Mouse (Mus musculus) midbrain, embryonic 11.5 days (tissue): ENCODE data around the gene Jam3. TPM values are rescaled to one million over a fixed set of nuclear protein-coding genes. Genes with fewer than 3 reads are reported as not detected.
"Not testable (repeated sequence)": the region's sequence is repeated elsewhere in the genome, so short reads cannot be mapped to it uniquely, and the experiment has no call there.

ENCODE experiments used
- ATAC-seq: fragments of 200-750 bp; cut with Nextera tagmentation; 2 replicates; pipeline ENCODE4 v1.8.0; 2017; ENCODE audit warnings: moderate TSS enrichment, moderate library complexity; ENCODE audit not compliant: low FRiP score
- DNase-seq: peaks from one replicate; pipeline ENCODE4 v3.0.0; 2015; ENCODE audit warnings: low spot score; ENCODE audit errors: missing footprints
- H3K27ac ChIP-seq: fragments of 300-500 bp; sonication (generic); 2 replicates; pipeline ENCODE4 v1.5.1; 2014; ENCODE audit warnings: low read depth, low read length
- H3K27me3 ChIP-seq: fragments of 300-500 bp; sonication (generic); 2 replicates; pipeline ENCODE4 v1.6.1; 2014; ENCODE audit warnings: mild to moderate bottlenecking, low read length, moderate library complexity, mixed read lengths; ENCODE audit not compliant: control insufficient read depth, insufficient read depth
- H3K36me3 ChIP-seq: fragments of 300-500 bp; sonication (generic); 2 replicates; pipeline ENCODE4 v1.6.1; 2014; ENCODE audit warnings: mild to moderate bottlenecking, low read length, moderate library complexity, mixed read lengths; ENCODE audit not compliant: control insufficient read depth, insufficient read depth
- H3K4me1 ChIP-seq: fragments of 300-500 bp; sonication (generic); 2 replicates; pipeline ENCODE4 v1.6.1; 2014; ENCODE audit warnings: low read length; ENCODE audit not compliant: control insufficient read depth, insufficient read depth
- H3K4me2 ChIP-seq: fragments of 300-500 bp; sonication (generic); 2 replicates; pipeline ENCODE4 v1.6.1; 2014; ENCODE audit warnings: mild to moderate bottlenecking, moderate library complexity
- H3K4me3 ChIP-seq: fragments of 300-500 bp; sonication (generic); 2 replicates; pipeline ENCODE4 v1.5.1; 2014; ENCODE audit warnings: low read depth, low read length
- H3K9ac ChIP-seq: fragments of 300-500 bp; sonication (generic); 2 replicates; pipeline ENCODE4 v1.6.1; 2014; ENCODE audit warnings: low read length
- H3K9me3 ChIP-seq: fragments of 300-500 bp; sonication (generic); 2 replicates; pipeline ENCODE4 v1.6.1; 2016; ENCODE audit warnings: low read length; ENCODE audit not compliant: control insufficient read depth
- WGBS: fragments of 180-500 bp; shearing (Covaris S2); extraction: QIAGEN DNeasy Blood & Tissue Kit; methylation state at CpG from one replicate; pipeline ENCODE4 v1.1.7; 2014; 5-methylcytosine and 5-hydroxymethylcytosine counted together
- polyA plus RNA-seq: library from polyadenylated mRNA; unstranded; fragments of >200 nt; fragmentation: Nextera tagmentation; extraction: Ambion mirVana; gene quantifications from 2 replicates; pipeline ENCODE4 v1.2.1, GENCODE M21; 2014

Jam3 gene
- polyA plus RNA-seq, 1 experiment from 2014 or later: 171 TPM

DNA sequence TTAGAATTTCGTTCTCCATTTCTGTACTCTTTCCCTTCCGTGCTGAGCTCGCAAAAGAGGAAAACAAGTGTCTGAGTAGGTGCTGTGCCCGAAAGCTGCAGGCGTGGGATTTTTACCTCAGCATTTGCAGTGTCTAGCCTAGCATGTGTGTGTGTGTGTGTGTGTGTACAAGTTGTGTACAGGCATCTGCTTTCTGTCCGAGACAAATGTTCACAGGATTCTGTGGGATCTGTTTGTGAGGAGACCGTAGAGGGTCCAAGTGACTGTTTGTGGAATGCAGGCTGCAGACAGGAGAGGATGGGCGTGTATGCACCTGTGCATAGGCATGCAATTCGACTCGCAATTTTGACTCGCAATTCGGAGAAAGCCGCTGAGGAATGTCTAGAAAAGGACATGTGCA, 20.0 kb upstream of the Jam3 start:
- DNase-seq (no peak), ATAC-seq (no peak)
- no peaks in the 10 kb centered on the region for H3K9me3 ChIP-seq
- H3K9ac ChIP-seq: no peak overlapping the region
- no peaks in the 10 kb centered on the region for H3K36me3 ChIP-seq
- WGBS: 87% methylated on average over 13 of the region's 13 CpGs
- H3K27me3 ChIP-seq: no peaks in the 10 kb centered on the region
- no peak overlapping the region for H3K4me3 ChIP-seq
- no peak overlapping the region for H3K4me2 ChIP-seq
- H3K27ac ChIP-seq: no peak overlapping the region; the same call in 1 of the 2 replicates
- peaks cover 8% of the 10 kb centered on the region; the same call in 1 of the 2 replicates for H3K4me1 ChIP-seq

DNA sequence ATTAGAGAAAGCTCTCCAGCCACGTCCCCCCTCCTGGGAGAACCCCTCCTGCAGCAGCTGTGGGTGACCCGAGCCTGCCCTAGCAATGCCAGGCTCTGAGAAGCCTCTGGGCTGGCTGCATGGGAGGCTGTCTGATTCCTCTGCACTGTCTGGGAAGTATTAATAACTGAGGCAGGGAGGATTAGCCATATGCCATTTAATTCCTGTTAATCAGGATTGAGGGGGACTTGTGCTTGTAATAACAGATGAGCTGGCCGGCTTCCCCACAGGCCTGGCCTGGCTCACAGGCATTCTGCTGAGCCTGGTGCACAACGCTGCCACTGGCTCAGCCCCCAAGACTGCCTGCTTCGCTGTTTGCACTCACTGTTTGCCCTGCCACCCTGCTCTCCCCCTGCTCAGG, 18.9 kb upstream of the Jam3 start:
- Histone ChIP-seq H3K27me3 (no peaks in the 10 kb centered on the region), H3K4me2 (no peak overlapping the region), H3K9me3 (no peaks in the 10 kb centered on the region), H3K4me1 (peaks cover 8% of the 10 kb centered on the region; the same call in 1 of the 2 replicates), H3K4me3 (no peak overlapping the region), H3K27ac (peak overlapping the region; percentile 35; the same call in 1 of the 2 replicates), H3K36me3 (no peaks in the 10 kb centered on the region), H3K9ac (0 out of 2 replicates have a peak overlapping the region, but pooled peaks have one; percentile 20)
- 11% methylated on average over 5 of the region's 5 CpGs for WGBS
- peak; percentile 92 for ATAC-seq
- peak; percentile 90 for DNase-seq

DNA sequence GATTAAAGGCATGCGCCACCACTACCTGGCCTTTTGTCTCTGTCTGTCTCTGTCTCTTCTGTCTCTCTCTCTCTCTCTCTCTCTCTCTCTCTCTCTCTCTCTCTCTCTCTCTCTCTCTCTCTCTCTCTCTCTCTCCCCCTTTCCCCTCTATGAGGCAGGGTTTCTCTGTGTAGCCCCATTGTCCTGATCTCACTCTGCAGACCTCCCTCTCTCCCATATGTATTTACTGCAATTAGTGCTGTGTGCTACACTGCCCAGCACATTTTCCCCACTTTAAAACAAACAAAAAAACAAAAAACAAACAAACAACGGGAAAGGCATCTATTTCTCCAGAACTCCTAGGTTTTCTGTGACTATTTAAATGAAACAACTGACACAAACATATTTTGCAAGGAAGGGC, 18.4 kb upstream of the Jam3 start:
- no peak overlapping the region for H3K9ac ChIP-seq
- H3K36me3 ChIP-seq: no peaks in the 10 kb centered on the region
- 41% methylated on average over 2 of the region's 2 CpGs for WGBS
- no peaks in the 10 kb centered on the region for H3K27me3 ChIP-seq
- H3K9me3 ChIP-seq: no peaks in the 10 kb centered on the region
- H3K4me2 ChIP-seq: no peak overlapping the region
- ATAC-seq: peak; percentile 62
- H3K4me3 ChIP-seq: no peak overlapping the region
- peaks cover 8% of the 10 kb centered on the region; the same call in 1 of the 2 replicates for H3K4me1 ChIP-seq
- DNase-seq: no peak
- H3K27ac ChIP-seq: no peak overlapping the region; the same call in 1 of the 2 replicates

DNA sequence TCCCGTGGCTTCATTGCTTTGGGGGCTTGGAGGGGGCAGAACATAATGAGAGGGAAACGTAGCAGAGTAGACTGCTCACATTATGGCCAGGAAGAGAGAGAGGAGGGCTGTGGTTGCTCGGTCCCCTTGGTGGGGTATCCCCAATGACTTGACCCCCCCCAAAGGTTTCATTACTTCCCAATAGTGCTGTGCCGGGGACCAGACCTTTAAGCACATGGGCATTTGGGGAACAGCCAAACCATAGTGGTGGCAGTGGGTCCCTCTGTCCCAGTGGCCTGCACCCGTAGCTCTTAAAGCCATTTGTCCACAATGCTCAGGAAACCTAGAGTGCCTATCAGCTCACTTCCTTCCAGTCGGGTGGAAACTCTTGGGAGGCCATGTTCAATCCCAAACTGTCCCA, 17.6 kb upstream of the Jam3 start:
- no peak overlapping the region for H3K9ac ChIP-seq
- no peak overlapping the region for H3K27ac ChIP-seq
- no peak overlapping the region for H3K4me2 ChIP-seq
- no peaks in the 10 kb centered on the region for H3K36me3 ChIP-seq
- ATAC-seq (no peak), DNase-seq (no peak)
- WGBS: 89% methylated on average over 6 of the region's 6 CpGs
- peaks cover 8% of the 10 kb centered on the region; the same call in 1 of the 2 replicates for H3K4me1 ChIP-seq
- H3K4me3 ChIP-seq: no peak overlapping the region
- no peaks in the 10 kb centered on the region for H3K27me3 ChIP-seq
- H3K9me3 ChIP-seq: no peaks in the 10 kb centered on the region

DNA sequence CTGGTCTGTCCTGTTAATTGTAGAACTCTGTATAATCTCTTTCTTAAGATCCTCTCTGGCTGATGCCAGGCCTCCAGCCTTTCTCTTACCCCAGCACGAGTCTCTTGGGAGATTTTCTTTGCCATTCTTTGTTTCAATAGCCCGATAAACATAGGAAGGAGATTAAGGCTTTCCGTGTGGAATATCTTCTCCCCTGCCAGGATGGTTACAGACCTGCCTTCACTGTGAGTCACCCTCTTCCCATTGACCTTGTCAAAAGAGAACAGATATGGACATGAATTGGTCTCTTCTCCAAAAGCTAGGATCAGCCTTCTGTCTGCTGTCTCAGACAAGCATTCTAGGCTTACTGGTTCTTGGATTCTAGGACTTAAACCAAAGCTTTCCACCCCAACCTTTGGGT, 15.5 kb upstream of the Jam3 start:
- no peaks in the 10 kb centered on the region for H3K27me3 ChIP-seq
- H3K4me3 ChIP-seq: no peak overlapping the region
- no peak overlapping the region for H3K27ac ChIP-seq
- ATAC-seq: no peak
- no peaks in the 10 kb centered on the region for H3K9me3 ChIP-seq
- H3K4me2 ChIP-seq: no peak overlapping the region
- H3K36me3 ChIP-seq: no peaks in the 10 kb centered on the region
- DNase-seq: no peak
- no peak overlapping the region for H3K9ac ChIP-seq
- H3K4me1 ChIP-seq: peaks cover 6% of the 10 kb centered on the region; the same call in 1 of the 2 replicates
- 55% methylated on average over 3 of the region's 3 CpGs for WGBS

DNA sequence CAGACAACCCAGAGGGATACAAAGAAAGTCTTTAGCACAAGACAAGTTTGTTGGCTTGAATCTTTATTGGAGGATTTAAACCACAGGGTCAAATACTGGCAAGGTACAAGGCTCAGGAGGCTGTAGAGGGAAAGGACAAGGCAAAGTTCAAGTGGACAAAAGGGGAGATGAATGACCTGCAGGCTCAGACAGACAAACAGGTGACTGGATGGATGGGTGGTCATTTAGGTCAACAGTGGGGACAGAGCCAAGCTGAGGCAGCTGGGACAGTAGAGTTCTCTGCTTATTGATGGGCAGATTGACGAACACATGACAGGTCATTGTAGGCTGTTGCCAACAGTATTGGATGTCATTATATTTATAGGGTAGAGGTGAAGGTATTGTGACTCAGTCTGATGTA, 11.8 kb upstream of the Jam3 start:
- Histone ChIP-seq H3K9ac (no peak overlapping the region), H3K9me3 (no peaks in the 10 kb centered on the region), H3K27me3 (no peaks in the 10 kb centered on the region), H3K4me1 (peaks cover 3% of the 10 kb centered on the region; the same call in 1 of the 2 replicates), H3K4me3 (no peak overlapping the region), H3K4me2 (no peak overlapping the region), H3K36me3 (no peaks in the 10 kb centered on the region), H3K27ac (no peak overlapping the region)
- ATAC-seq (no peak), DNase-seq (no peak)
- WGBS: 90% methylated on average over 1 of the region's 1 CpGs

DNA sequence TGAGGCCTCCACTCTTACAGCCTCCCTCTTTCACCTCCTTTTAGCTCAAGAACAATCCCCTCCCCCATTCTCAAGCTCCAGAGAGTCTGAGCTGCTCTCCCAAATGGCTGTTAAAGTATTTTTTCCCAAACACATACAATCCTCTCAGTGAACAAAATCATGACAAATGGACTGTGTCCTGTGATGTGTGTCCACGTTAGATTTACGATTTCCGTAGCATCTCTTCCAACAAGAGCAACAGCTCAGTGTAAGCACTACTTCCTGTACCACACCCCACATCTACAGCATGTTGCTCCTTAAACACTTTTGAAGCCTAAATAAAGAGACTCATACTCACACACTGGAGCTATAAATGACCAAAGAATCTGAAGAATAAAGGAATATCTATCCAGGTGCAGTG, 10.4 kb upstream of the Jam3 start:
- Histone ChIP-seq H3K4me1 (peaks cover 3% of the 10 kb centered on the region; the same call in 1 of the 2 replicates), H3K36me3 (no peaks in the 10 kb centered on the region), H3K27me3 (no peaks in the 10 kb centered on the region), H3K4me3 (no peak overlapping the region), H3K9ac (no peak overlapping the region), H3K27ac (no peak overlapping the region), H3K4me2 (no peak overlapping the region), H3K9me3 (no peaks in the 10 kb centered on the region)
- ATAC-seq (no peak), DNase-seq (no peak)
- WGBS: 82% methylated on average over 3 of the region's 3 CpGs

DNA sequence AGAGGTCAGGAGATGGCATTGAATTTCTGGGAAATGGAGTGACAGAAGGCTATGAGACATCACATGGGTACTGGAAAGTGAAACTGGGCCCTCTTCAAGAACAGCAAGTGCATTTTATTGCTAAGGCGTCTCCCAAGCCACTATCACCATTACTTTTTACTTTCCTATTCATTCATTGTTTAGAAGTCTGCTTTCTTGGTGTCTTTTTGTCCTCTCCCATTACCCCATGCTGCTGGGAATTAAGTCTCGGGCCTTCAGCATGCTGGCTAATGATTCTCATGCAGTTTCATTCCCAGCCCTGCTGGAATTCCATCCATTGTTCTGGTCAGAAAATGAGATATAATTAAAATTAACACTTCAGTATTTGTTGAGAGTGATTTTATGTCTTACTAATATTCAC, 9.7 kb upstream of the Jam3 start:
- peaks cover 3% of the 10 kb centered on the region; the same call in 1 of the 2 replicates for H3K4me1 ChIP-seq
- H3K36me3 ChIP-seq: no peaks in the 10 kb centered on the region
- H3K9me3 ChIP-seq: no peaks in the 10 kb centered on the region
- H3K9ac ChIP-seq: no peak overlapping the region
- ATAC-seq (no peak), DNase-seq (no peak)
- no peak overlapping the region for H3K4me3 ChIP-seq
- no peaks in the 10 kb centered on the region for H3K27me3 ChIP-seq
- H3K4me2 ChIP-seq: no peak overlapping the region
- WGBS: 15% methylated on average over 2 of the region's 2 CpGs
- no peak overlapping the region for H3K27ac ChIP-seq

DNA sequence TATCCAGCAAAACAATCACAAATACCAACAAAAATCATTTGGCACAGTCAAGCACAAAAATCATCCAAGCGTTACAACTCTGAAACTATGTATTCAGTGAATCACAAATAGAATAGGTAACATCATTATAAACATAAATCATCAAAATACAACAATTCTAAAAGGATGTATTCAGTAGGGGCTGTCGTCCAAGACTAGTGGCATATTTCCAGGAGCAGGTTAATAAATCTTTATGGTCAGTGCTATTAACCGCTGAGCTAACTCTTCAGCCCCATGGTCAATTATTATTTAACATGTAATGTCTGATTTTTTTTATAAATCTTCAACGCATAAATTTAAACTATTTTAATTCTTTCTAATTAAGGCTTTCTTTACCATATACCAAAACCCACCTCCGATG, 8.4 kb upstream of the Jam3 start:
- H3K4me1 ChIP-seq, H3K27me3 ChIP-seq, H3K4me2 ChIP-seq, H3K9ac ChIP-seq, H3K36me3 ChIP-seq, ATAC-seq, H3K9me3 ChIP-seq, H3K4me3 ChIP-seq, DNase-seq, H3K27ac ChIP-seq: not testable (repeated sequence)
- WGBS: 88% methylated on average over 5 of the region's 5 CpGs
